Mouse (Mus musculus) erythroid progenitor cell, adult 5-6 weeks (primary cell): ENCODE measurements around the gene Gpc2. TPM values are rescaled to one million over a fixed set of nuclear protein-coding genes. Genes with fewer than 3 reads are reported as not detected.

ENCODE experiments used
- ATAC-seq: replicated peaks from 2 replicates; pipeline ENCODE4 v1.8.0; 2016; ENCODE audit warnings: moderate number of reproducible peaks, mild to moderate bottlenecking, moderate TSS enrichment, inconsistent platforms; ENCODE audit not compliant: poor library complexity, low FRiP score, severe bottlenecking
- total RNA-seq, 2 experiments: library from RNA; stranded (forward) in 1 of 2; stranded (reverse) in 1 of 2; fragments of 150-400 nt in 1 of 2; fragments of 186-747, 209-891 nt in 1 of 2; gene quantifications; 2 replicates each; pipeline versions ENCODE4 v1.2.3 to v1.2.4; 2015 to 2017; ENCODE audit warnings: low replicate concordance in 2 of 2

Gene Gpc2
- total RNA-seq, 2 experiments from 2014 or later: not detected

DNA sequence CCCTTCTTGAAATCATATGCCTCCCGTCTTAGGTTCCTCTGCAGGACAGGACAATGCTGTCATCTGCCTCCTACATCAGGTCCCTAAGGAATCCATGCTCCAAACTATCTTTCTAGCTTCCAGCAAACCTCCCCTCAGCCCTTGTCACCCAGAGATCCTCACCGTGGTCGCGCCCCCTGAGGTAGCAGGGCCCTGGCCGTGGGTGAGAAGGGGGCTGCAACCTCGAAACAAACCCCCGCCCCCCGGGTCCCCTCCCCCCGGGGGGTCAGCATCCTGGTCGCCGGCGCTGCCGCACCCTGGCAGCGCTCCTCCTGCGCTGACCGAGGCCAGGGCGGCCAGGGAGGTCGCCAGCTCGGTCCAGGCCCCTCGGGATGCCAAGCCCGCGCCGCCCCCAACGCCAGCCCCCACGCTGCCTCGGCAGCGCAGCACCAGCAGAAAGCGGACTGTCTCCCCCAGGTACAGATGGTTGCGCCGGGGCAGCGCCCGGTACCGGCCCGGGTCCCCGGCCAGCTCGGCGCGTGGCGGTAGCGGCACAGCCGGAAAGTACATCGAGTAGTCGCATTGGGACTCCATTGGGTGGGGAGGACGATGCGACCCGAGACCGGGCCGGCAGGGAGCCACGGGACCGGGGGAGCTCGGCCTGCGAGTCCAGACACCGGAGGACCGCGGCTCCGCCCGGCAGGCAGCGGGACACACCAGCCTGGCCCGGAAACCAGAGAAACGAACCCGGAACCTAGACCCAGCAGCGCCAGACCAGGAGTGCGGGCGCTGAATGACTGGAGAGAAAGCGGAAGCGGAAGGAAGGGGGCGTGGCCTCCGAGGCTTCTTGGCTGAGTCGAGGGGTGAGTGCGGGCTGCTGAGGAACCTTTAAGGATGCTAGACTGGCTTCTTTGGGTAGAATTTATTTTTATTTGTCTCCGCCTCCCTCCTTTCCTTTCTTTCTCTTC, 16.3 kb downstream of the Gpc2 start, which contains the start of gene BC037034:
BC037034 (minus strand) TSS at position 774 of the 947 bp plus-strand sequence.
- ATAC-seq: peak; percentile 91

- no peak for ATAC-seq
These were observed 17.1 kb downstream of the Gpc2 start for GRCm38 (mm10) chr5:138262582-138263240.

- no peak for ATAC-seq
These were observed 17.8 kb downstream of the Gpc2 start for GRCm38 (mm10) chr5:138262001-138262400.

DNA sequence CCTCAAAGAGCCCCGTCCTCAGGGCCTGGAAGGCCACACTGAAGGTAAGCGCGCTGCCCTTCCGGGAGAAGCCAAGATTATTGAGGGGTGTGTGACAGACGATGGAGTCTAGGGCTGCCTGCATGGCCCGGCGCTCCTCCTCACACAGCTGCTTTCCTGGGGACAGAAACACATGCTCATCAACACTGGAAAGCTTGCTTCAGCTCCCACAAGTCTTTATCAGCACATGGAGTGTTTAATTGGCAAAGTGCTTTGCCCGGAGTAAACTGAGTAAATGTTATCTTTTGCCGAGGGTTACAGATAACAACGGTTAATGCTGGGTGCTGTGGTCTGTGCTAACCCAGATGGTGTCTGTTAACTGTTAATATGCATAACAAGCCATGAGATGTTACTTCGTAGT, 19.0 kb downstream of the Gpc2 start:
- no peak for ATAC-seq

DNA sequence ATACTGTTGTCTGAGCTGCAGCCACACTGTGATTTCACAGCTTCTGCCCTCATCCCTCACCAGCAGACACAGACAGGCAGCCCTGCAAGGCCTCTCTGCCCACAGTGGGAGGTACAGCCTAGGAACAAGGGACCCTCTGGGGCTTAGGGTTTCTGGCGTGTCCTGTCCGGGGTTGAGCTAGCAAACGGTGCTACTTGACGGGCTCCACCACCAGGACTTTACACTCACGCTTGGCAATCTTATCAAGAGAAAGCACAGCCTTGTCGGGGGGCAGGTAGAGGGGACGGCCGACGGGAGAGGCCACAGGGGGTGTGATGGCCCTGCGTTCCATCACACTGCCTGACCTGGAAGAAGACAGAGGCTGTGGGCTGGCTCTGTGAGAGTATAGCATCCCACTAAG, 19.8 kb downstream of the Gpc2 start:
- no peak for ATAC-seq

DNA sequence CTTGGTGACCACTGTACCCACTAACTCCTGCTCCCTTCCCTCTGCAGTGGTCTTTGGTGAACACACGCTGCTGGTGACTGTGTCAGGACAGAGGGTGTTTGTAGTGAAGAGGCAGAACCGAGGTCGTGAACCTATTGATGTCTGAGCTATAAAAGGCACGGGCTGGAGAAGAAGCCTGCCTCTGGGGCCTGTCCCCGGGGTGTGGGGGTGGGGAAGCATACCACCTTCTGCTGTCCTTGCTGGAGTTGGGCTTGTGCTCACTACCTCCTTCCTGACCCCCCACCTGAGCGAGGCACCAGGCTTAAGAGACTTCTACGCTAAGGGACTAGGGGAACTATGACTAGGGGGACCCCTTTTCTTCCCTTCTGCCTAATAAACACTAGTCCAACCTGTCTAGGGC, 20.8 kb downstream of the Gpc2 start:
- ATAC-seq: no peak

DNA sequence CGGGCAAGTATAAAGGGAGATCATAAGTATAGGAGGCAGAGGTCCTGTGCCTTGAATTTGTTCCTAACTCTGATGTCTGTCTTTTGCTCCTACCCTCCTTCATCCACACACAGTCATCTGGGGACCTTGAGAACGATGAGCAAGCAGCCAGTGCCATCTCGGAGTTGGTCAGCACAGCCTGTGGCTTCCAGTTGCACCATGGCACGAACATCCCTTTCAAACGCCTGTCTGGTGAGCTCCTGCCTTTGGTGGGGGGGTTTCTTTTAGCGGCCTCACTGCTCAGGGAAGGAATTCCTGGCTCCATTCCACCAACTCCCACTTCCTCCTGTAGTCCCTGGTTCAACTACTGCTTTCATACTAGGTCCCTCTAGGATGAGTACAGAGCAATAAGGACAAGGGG, 21.3 kb downstream of the Gpc2 start:
- ATAC-seq: no peak

DNA sequence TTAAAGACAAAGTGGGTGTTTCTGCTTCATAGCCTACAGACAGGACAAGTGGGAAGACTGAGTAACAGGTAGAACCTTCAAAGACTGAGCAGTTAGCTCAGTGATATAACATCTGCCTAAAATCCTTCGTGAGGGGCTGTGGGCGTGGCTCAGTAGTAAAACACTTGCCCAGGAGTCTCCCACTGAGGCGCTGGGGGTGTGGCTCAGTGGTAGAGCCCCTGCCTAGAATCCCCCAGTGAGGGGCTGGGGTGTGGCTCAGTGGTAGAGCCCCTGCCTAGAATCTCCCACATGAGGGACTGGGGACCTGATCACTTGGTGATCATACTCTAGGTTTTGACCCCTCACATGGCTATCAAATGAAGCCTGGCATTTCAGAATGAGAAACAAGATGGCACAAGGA, 21.7 kb downstream of the Gpc2 start:
- no peak for ATAC-seq

DNA sequence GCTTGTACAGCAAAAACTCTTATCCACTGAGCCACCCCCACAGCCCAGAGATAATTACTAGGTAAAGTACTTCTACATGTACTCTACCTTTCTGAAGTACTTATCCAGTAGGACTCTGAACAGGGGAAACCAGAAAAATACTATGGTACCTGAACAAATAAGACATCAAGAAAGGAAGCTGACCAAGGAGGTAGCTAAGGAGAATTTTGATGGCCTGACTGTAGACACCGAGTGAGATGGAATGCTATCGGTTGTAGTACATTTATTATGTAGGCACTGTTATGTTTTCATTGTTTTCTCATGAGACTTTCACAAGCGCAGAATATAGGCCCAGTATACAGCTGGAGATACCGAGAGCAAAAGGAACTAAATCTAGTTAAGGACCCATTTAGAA, 22.2 kb downstream of the Gpc2 start:
- no peak for ATAC-seq

DNA sequence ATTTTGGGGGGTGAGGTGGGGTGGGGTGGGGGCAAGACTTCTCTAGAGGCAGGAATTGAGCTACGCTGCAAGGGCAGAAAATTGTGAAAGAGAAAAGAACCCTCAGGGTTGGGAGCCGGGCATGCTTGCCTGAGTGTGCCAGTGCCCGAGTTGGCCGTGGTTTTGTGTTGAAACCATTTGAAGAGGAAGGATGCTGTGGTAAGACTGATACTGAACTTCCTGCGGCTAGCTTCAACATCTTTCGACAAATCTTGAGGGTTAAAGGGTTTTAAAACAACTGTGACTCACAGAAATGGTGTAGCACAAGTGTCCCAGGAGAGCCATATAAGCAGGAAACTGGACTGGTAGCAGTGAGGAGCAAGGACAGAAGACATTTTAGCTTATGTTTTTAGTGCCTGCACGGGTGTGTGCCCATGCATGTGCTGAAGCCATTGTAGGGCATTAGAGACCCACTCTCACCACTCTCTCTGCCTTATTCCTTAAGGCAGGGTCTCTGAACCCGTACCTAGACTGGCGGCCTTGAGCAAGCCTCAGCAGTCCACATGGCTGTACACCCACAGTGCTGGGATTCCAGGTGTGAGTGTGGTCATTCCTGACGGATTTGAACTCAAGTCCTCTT, 22.7 kb downstream of the Gpc2 start:
- no peak for ATAC-seq

- peak; percentile 7; the same call in 1 of the 2 replicates for ATAC-seq
These were observed 23.7 kb downstream of the Gpc2 start for GRCm38 (mm10) chr5:138256094-138256467.

- peak; percentile 98 for ATAC-seq
These were observed 24.3 kb downstream of the Gpc2 start, which contains the start of gene Lamtor4 for GRCm38 (mm10) chr5:138255353-138256093. Gene Lamtor4, plus strand, starts transcription at chr5:138255482.

- no peak for ATAC-seq
These were observed 26.7 kb downstream of the Gpc2 start for GRCm38 (mm10) chr5:138253061-138253460.

- no peak for ATAC-seq
These were observed 28.7 kb downstream of the Gpc2 start for GRCm38 (mm10) chr5:138251144-138251543.

DNA sequence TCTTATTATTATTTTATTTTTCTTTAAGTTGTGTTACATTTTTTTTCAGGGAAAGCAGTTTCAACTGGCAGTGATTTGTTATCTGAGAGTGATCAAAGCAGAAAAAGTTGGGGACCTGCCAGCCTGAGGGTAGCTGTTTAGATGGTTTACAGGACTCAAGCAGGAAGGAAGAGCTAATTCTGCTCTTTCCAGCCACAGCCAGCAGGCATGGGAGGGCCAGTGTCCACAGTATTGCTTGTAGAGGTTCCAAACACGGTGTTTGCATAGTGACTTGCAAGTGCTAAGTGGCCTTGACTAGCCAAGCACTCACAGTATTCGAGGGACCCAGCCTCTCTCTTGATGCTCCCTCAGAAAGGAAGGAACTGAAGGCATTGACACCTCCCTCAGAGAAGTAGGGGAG, 38.3 kb downstream of the Gpc2 start:
- no peak for ATAC-seq

DNA sequence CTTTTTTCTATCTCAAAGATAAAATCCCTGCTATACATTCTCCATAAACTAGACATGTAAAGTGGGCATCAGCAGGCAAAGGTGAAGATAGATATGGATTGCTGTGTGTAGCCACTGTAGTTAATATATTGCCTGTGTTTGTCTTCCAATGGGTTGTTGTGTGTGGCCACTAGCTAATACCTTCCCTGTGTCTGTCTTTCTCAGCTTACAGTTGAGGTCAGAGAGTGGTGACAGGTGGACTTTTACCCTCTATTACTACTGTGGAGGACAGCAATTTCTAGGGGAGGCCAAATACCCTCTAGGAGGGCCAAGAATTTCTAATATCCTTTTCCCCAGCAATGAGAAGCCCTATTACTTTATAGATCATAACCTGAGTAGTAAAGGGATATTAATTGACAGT, 45.6 kb downstream of the Gpc2 start:
- no peak for ATAC-seq

DNA sequence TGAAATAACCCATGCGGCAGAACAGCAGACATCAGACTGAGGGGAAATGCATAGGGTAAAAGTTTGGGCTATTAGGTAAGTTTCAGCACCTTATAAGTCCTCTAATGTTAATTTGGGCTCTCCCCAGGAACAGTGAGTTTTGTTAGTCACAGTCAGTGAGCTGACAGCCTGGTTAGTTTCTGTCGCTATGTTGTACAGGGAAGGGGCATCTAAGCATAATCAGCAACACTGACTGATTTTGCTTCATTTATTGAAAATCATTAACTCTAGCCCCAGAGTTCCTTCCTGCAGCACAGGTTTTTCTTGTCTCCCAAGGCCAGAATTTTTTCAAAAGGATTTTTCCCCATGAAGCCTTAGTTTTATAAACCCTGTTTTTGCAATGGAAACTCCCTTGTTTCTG, 46.0 kb downstream of the Gpc2 start:
- no peak for ATAC-seq

- no peak for ATAC-seq
These were observed 50.3 kb downstream of the Gpc2 start for GRCm38 (mm10) chr5:138229511-138229910.

DNA sequence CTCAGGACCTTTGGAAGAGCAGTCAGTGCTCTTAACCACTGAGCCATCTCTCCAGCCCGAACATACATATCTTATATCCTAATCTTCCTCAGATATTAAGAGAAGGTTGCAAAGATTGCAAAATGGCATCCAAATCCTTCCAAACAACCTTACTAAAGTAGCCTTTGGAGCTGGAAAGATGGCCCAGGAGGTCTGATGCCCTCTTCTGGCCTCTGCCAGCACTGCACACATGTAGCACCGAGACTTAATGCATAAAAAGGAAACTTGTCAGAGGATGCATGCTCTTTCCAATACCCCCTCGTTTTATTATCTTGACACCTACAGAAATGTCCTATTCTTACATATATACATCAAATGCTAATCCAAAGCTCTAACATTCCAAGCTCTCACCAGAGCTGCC, 51.8 kb downstream of the Gpc2 start:
- ATAC-seq: peak; percentile 57; the same call in 1 of the 2 replicates

- ATAC-seq: no peak
These were observed 52.4 kb downstream of the Gpc2 start for GRCm38 (mm10) chr5:138227367-138227766.
